Mouse (Mus musculus) forebrain, embryonic 11.5 days (tissue): ENCODE results near the gene Palld. TPM values are rescaled to one million over a fixed set of nuclear protein-coding genes. Genes with fewer than 3 reads are reported as not detected.

Experiments used
- ATAC-seq: fragments of 200-750 bp; cut with Nextera tagmentation; replicated peaks from 2 replicates; pipeline ENCODE4 v1.8.0; 2017; ENCODE audit warnings: moderate TSS enrichment; ENCODE audit not compliant: low FRiP score
- DNase-seq: peaks from one replicate; pipeline ENCODE4 v3.0.0-alpha.2; 2017; ENCODE audit warnings: low spot score
- H3K27ac ChIP-seq: fragments of 300-500 bp; sonication (generic); 2 replicates; pipeline ENCODE4 v1.5.1; 2014; ENCODE audit warnings: low read depth, low read length
- H3K27me3 ChIP-seq: fragments of 300-500 bp; sonication (generic); 2 replicates; pipeline ENCODE4 v1.6.1; 2014; ENCODE audit warnings: mild to moderate bottlenecking, low read length, mixed read lengths; ENCODE audit not compliant: control insufficient read depth, insufficient read depth
- H3K36me3 ChIP-seq: fragments of 300-500 bp; sonication (generic); 2 replicates; pipeline ENCODE4 v1.6.1; 2014; ENCODE audit warnings: mild to moderate bottlenecking, low read length, moderate library complexity, mixed read lengths; ENCODE audit not compliant: control insufficient read depth, insufficient read depth
- H3K4me1 ChIP-seq: fragments of 300-500 bp; sonication (generic); replicated peaks from 2 replicates; pipeline ENCODE4 v1.6.1; 2014; ENCODE audit warnings: low read length, mixed read lengths; ENCODE audit not compliant: control insufficient read depth, insufficient read depth
- H3K4me2 ChIP-seq: fragments of 300-500 bp; sonication (generic); 2 replicates; pipeline ENCODE4 v1.6.1; 2014; ENCODE audit warnings: low read depth, mild to moderate bottlenecking, low read length, moderate library complexity, mixed read lengths; ENCODE audit not compliant: severe bottlenecking
- H3K4me3 ChIP-seq: fragments of 300-500 bp; sonication (generic); 2 replicates; pipeline ENCODE4 v1.5.1; 2014; ENCODE audit warnings: low read depth, low read length
- H3K9ac ChIP-seq: fragments of 300-500 bp; sonication (generic); 2 replicates; pipeline ENCODE4 v1.6.1; 2014; ENCODE audit warnings: low read length
- H3K9me3 ChIP-seq: fragments of 300-500 bp; sonication (generic); 2 replicates; pipeline ENCODE4 v1.6.1; 2016; ENCODE audit warnings: low read length, mixed read lengths; ENCODE audit not compliant: control insufficient read depth
- WGBS: fragments of 180-500 bp; shearing (Covaris S2); extraction: QIAGEN DNeasy Blood & Tissue Kit; methylation state at CpG from one replicate; pipeline ENCODE4 v1.1.7; 2014; 5-methylcytosine and 5-hydroxymethylcytosine counted together
- polyA plus RNA-seq: library from polyadenylated mRNA; unstranded; fragments of >200 nt; fragmentation: Nextera tagmentation; extraction: Ambion mirVana; gene quantifications from 2 replicates; pipeline ENCODE4 v1.2.1, GENCODE M21; 2014

Gene Palld
- polyA plus RNA-seq, 1 experiment from 2014 or later = 56.7 TPM

DNA sequence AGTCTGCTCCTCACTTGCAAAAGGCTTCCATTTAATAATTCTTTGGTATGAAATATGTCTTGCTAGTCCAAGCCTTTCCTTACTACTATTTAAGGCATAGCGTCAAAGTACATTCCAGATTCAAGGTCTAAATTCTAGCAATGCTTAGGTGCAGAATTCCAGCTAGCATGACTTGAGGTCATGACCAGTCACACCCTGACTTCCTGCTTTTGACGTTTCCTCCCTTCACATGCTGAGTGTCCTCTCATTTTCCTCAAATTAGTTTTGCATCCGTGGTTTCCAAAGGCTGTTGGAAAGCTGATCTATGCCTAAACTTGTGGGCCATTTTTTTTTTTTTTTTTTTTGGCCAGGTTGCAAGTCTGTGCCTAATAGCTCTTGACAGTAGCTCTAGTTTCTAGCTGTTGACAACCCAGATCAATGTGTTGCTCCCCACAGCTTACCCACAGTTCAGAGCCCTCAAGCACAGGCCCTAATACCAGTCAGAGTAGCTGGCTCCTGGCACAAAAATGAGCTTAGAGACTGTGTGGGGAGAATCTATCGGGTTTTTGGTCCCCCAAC lies 327.3 kb downstream of the Palld start:
- Histone ChIP-seq H3K27me3 (no peaks in the 10 kb centered on the region), H3K4me1 (no peaks in the 10 kb centered on the region), H3K9ac (no peak overlapping the region), H3K36me3 (no peaks in the 10 kb centered on the region), H3K4me3 (no peak overlapping the region), H3K4me2 (no peak overlapping the region), H3K27ac (no peak overlapping the region), H3K9me3 (no peaks in the 10 kb centered on the region)
- WGBS = 63% methylated on average over 4 of the region's 4 CpGs
- DNase-seq (no peak), ATAC-seq (no peak)

DNA sequence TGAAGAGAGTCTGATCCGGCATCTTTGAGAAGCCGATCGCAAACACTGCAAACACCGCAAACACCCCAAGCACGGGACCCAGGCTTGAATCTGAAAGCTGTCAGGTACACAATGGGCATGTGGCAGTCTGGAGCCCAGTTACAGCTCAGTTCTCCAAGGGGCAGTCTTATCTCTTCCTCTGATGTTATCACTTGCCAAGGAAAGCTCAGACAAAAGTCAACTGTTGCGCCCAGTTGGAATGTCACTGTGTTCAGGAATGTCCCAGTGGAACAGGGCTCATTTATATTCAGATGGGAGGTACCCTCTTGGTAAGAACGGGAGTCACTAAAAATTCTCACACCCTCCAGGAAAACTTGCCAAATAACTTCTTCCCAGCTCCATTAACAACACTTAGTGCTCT lies 328.0 kb downstream of the Palld start:
- no peak overlapping the region for H3K9ac ChIP-seq
- no peaks in the 10 kb centered on the region for H3K9me3 ChIP-seq
- H3K4me3 ChIP-seq = no peak overlapping the region
- no peaks in the 10 kb centered on the region for H3K36me3 ChIP-seq
- no peak overlapping the region for H3K4me2 ChIP-seq
- no peaks in the 10 kb centered on the region for H3K27me3 ChIP-seq
- H3K27ac ChIP-seq = no peak overlapping the region
- DNase-seq = no peak
- H3K4me1 ChIP-seq = no peaks in the 10 kb centered on the region
- no peak for ATAC-seq
- 89% methylated on average over 7 of the region's 7 CpGs for WGBS

DNA sequence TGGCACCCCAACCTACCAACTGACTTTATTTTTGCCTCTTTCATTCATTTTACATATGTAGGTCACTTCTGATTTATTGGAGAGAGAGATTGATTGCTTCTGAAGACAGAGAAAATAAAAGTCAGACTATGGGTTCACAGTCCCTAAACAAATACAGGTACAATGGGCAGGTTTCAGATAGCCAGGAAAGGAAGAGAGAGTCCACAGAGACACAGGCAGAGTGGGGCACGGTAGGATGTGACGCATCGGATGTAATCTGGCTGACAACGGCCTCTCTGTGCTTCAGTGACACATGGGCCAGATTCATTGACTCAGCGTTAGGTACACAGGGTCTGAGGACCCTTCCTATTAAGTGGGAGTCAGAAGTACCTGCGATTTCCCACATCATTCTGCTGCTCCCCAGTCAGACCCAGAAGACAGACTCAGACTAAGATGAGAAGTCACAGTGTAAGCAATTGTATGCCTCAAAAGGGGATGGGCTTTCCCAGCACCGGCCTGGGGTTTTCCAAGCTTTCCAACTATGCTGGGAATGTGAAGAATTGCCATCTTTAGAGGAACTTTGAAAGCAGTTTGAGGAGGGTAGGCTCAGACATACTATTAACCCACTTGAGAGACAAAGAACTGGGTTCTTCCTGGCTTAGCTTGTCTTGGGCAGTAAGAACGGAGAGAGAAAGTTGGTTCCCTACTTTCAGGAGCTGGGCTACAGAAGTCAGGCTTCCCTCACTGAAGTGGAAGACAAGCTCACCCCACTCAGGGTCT lies 329.1 kb downstream of the Palld start:
- no peak for DNase-seq
- no peak overlapping the region for H3K4me3 ChIP-seq
- H3K9ac ChIP-seq = no peak overlapping the region
- no peaks in the 10 kb centered on the region for H3K9me3 ChIP-seq
- H3K4me2 ChIP-seq = no peak overlapping the region
- no peaks in the 10 kb centered on the region for H3K4me1 ChIP-seq
- WGBS = 79% methylated on average over 8 of the region's 8 CpGs
- no peaks in the 10 kb centered on the region for H3K36me3 ChIP-seq
- H3K27me3 ChIP-seq = no peaks in the 10 kb centered on the region
- no peak for ATAC-seq
- H3K27ac ChIP-seq = no peak overlapping the region

DNA sequence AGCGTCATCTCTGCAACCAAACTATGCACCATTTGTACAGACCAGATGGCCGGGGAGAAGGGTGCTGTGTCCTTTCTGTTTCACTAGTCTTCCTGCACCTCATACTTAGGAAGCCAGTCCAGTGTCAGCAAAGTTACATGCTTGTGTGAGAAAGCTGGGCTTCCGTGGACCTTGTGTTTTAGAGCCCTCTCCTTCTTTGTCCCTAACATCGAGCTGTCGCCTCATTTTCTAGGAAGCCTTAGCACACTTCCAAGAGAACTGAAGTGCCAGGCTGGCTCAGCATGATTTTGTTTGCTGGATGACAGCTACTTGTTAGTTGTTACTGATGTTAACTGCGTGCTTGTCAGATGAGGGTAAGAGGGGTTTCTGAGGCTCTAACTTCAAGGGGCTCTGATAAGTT lies 329.8 kb downstream of the Palld start:
- H3K9ac ChIP-seq = no peak overlapping the region
- no peak for DNase-seq
- WGBS = 89% methylated on average over 6 of the region's 6 CpGs

DNA sequence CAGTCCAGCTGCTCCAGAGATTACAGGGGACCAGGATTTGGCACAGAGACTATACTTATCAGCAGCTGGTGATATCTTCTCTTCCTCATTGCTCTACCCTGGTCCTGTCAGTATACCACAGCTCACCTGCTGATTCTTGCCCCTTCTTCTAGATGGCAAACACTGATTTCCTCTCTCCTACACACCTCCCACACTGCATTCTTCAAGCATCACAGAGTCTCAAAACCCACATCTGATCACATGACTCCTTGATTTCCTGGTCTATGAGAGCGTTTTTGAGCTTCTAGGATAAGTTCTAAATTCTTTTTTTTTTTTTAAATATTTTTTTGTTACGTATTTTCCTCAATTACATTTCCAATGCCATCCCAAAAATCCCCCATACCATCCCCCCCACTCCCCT lies 331.9 kb downstream of the Palld start:
- Histone ChIP-seq H3K9me3 (no peaks in the 10 kb centered on the region), H3K36me3 (no peaks in the 10 kb centered on the region), H3K27me3 (no peaks in the 10 kb centered on the region), H3K4me3 (no peak overlapping the region), H3K9ac (no peak overlapping the region), H3K4me2 (no peak overlapping the region), H3K27ac (no peak overlapping the region), H3K4me1 (no peaks in the 10 kb centered on the region)
- 90% methylated on average over 2 of the region's 2 CpGs for WGBS
- DNase-seq (no peak), ATAC-seq (no peak)

More for the DNA sequence above, 329.8 kb downstream of the Palld start:
- no peak overlapping the region for H3K27ac ChIP-seq
- no peak overlapping the region for H3K4me2 ChIP-seq
- no peak overlapping the region for H3K4me3 ChIP-seq
- ATAC-seq = no peak
- no peaks in the 10 kb centered on the region for H3K9me3 ChIP-seq
- no peaks in the 10 kb centered on the region for H3K36me3 ChIP-seq
- H3K27me3 ChIP-seq = no peaks in the 10 kb centered on the region
- no peaks in the 10 kb centered on the region for H3K4me1 ChIP-seq

DNA sequence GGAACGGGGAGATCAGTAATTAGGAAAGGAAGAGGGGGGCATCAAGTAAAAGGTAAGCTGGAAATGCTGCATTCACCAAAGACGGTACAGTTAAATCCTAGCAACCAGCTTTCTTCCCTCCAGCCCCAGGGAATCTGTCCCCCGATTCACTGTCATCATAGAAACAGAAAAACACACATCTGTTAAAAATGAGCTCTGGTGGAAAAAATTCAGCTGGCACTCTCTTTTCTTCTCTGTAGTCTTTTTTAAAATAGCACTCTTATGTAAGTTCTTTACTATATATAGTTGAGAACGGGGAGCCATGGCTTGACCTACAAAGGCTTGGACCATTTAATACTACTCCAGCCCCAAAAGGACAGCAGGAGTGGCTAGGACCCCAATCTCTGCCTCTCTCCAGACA lies 332.8 kb downstream of the Palld start:
- no peak overlapping the region for H3K9ac ChIP-seq
- H3K4me2 ChIP-seq = no peak overlapping the region
- DNase-seq (no peak), ATAC-seq (no peak)
- H3K27ac ChIP-seq = no peak overlapping the region
- H3K27me3 ChIP-seq = no peaks in the 10 kb centered on the region
- WGBS = 80% methylated on average over 4 of the region's 4 CpGs
- no peaks in the 10 kb centered on the region for H3K4me1 ChIP-seq
- no peaks in the 10 kb centered on the region for H3K9me3 ChIP-seq
- no peak overlapping the region for H3K4me3 ChIP-seq
- H3K36me3 ChIP-seq = no peaks in the 10 kb centered on the region

DNA sequence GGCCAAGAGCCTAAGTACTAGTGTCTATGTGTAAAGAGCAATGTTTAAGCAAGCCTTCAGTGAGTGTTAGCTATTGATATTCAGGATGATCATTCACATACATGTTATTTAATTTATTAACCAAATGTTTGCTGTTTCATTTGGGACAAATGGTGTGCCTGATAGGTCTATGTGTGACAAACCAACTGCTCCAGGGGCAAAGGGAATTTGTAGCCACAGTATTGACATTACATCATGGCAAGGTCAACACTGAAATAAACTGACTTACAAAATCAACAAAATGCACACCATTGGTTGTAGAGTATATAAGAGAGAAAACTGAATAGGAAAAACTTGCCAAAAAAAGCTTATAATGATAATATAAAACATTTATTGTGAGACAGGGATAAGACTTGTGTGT lies 333.3 kb downstream of the Palld start:
- Histone ChIP-seq H3K4me3 (no peak overlapping the region), H3K9me3 (no peaks in the 10 kb centered on the region), H3K9ac (no peak overlapping the region), H3K4me1 (no peaks in the 10 kb centered on the region), H3K27me3 (no peaks in the 10 kb centered on the region), H3K4me2 (no peak overlapping the region), H3K36me3 (no peaks in the 10 kb centered on the region), H3K27ac (no peak overlapping the region)
- DNase-seq (no peak), ATAC-seq (no peak)

DNA sequence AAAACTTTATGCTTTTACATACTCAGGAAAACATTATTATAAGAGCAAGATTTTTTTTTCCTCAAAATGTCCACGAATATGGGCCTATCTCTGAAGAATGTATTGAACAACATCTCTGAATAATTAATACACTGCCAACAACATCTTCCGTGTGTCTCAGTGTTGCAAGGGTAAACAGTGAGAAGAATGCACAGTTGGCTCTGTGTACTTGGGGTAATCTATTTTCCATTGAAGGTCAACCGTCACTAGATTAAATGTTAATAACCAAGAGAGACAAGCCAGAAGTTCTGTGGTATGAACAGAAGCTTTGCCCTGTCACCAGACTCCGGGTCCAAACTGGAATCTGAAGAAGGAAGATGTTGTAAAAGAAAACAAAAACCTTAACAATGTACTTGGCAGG lies 339.1 kb downstream of the Palld start:
- DNase-seq (no peak), ATAC-seq (no peak)
- Histone ChIP-seq H3K4me3 (no peak overlapping the region), H3K27ac (no peak overlapping the region), H3K9me3 (no peaks in the 10 kb centered on the region), H3K9ac (no peak overlapping the region), H3K36me3 (no peaks in the 10 kb centered on the region), H3K4me2 (no peak overlapping the region), H3K4me1 (no peaks in the 10 kb centered on the region), H3K27me3 (no peaks in the 10 kb centered on the region)
- 85% methylated on average over 4 of the region's 4 CpGs for WGBS

DNA sequence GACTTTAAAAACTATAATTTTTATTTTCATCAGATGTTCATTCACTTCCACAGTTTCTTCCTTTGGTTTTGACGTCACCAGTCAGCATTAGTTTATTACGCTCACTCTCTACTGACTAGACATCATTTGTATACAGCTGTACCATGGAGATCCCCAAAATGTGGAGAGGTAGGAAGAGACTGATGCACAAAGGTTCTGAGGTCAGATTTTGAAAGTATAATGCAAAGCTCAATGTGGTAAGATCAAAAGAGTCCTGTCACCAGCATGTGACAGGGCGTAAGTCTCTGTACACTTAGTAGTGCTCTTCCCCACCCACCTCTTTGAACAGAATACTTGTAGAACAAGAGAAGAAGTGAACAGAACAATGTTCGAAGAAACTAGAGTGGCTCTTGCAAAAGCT lies 339.9 kb downstream of the Palld start:
- no peaks in the 10 kb centered on the region for H3K4me1 ChIP-seq
- H3K4me2 ChIP-seq = no peak overlapping the region
- H3K27ac ChIP-seq = no peak overlapping the region
- H3K27me3 ChIP-seq = no peaks in the 10 kb centered on the region
- WGBS = 92% methylated on average over 4 of the region's 4 CpGs
- no peaks in the 10 kb centered on the region for H3K36me3 ChIP-seq
- no peak overlapping the region for H3K9ac ChIP-seq
- DNase-seq = no peak
- H3K4me3 ChIP-seq = no peak overlapping the region
- H3K9me3 ChIP-seq = no peaks in the 10 kb centered on the region
- no peak for ATAC-seq
